Mouse (Mus musculus) neural tube, postnatal 0 days (tissue): ENCODE data around the gene Gm5726. TPM values are rescaled to one million over a fixed set of nuclear protein-coding genes. Genes with fewer than 3 reads are reported as not detected.

Experiments
- polyA plus RNA-seq: library from polyadenylated mRNA; unstranded; fragments of >200 nt; fragmentation: Nextera tagmentation; extraction: Ambion mirVana; gene quantifications from 2 replicates; pipeline ENCODE4 v1.2.1, GENCODE M21; 2015

Gene Gm5726
- polyA plus RNA-seq: not detected in 2 replicates

DNA sequence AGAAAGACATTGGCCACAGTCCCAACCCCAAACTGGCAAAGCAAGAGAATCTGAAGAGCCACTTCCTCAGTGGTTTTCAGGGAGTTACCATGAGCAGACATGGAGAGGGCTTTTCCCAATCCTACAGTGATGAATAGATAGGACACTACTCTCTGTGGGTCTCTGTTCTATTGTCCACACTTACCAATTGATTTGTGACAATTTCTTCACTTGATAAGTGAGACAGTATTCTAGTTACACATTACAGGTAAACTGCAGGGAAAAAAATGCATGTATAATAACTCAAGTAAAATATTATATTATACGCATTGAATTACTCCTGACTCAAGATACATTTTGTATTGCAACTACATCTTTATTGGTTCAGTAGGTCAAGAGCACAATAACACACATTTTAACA is at the start of gene Gm5726:
Gene Gm5726 (minus strand): TSS at position 101 of the 400 bp plus-strand sequence.

DNA sequence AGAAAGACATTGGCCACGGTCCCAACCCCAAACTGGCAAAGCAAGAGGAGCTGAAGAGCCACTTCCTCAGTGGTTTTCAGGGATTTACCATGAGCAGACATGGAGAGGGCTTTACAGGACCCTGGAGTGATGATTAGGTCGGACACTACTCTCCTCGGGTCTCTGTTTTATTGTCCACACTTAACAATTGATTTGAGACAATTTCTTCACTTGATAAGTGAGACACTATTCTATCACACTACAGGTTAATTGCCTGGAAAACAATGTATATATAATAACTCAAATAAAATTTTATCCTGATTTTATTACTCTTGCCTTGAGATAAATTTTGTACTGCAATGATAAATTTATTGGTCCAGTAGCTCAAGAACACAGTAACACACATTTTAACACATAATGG is 30.6 kb upstream of the Gm5726 start, which contains the start of gene Gm4141:
Gene Gm4141 (minus strand): TSS at position 101 of the 400 bp plus-strand sequence.

DNA sequence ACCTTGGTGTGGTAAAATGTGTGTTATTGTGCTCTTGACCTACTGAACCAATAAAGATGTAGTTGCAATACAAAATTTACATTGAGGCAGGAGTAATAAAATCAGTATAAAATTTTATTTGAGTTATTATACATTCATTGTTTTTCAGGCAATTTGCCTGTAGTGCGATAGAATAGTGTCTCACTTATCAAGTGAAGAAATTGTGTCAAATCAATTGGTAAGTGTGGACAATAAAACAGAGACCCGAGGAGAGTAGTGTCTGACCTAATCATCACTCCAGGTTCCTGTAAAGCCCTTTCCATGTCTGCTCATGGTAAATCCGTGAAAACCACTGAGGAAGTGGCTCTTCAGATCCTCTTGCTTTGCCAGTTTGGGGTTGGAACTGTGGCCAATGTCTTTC is 12.0 kb downstream of the Gm5726 start, which contains the start of gene Vmn1r104:
Gene Vmn1r104 (plus strand): TSS at position 301 of the 400 bp plus-strand sequence.

DNA sequence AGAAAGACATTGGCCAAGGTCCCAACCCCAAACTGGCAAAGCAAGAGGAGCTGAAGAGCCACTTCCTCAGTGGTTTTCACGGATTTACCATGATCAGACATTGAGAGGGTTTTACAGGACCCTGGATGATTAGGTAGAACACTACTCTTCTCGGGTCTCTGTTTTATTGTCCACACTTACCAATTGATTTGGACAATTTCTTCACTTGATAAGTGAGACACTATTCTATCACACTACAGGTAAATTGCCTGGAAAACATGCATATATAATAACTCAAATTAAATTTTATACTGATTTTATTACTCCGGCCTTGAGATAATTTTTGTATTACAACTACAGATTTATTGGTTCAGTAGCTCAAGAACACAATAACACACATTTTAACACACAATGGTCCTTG is 35.1 kb downstream of the Gm5726 start, which contains the start of gene Vmn1r103:
Gene Vmn1r103 (minus strand): TSS at position 101 of the 400 bp plus-strand sequence.

Other genes with a start within 250 kb of the Gm5726 start
- gene Gm4133, start 211.7 kb downstream of the Gm5726 start, polyA plus RNA-seq: not detected in 2 replicates
- not detected in 2 replicates for gene Gm5728, start 170.3 kb downstream of the Gm5726 start, polyA plus RNA-seq
- not detected in 2 replicates for gene Vmn1r100, start 127.8 kb downstream of the Gm5726 start, polyA plus RNA-seq
- gene Vmn1r101, start 103.2 kb downstream of the Gm5726 start, polyA plus RNA-seq: not detected in 2 replicates
- gene Gm10670, start 70.8 kb downstream of the Gm5726 start, polyA plus RNA-seq: not detected in 2 replicates
- gene Vmn1r103, start 35.2 kb downstream of the Gm5726 start, polyA plus RNA-seq: not detected in 2 replicates
- gene Vmn1r104, start 11.9 kb downstream of the Gm5726 start, polyA plus RNA-seq: not detected in 2 replicates
- not detected in 2 replicates for gene Gm4141, start 30.5 kb upstream of the Gm5726 start, polyA plus RNA-seq
- gene Gm4513, start 53.3 kb upstream of the Gm5726 start, polyA plus RNA-seq: not detected in 2 replicates
- gene Vmn1r107, start 123.2 kb upstream of the Gm5726 start, polyA plus RNA-seq: not detected in 2 replicates
- not detected in 2 replicates for gene Vmn1r111, start 157.5 kb upstream of the Gm5726 start, polyA plus RNA-seq
- not detected in 2 replicates for gene Gm10668, start 184.9 kb upstream of the Gm5726 start, polyA plus RNA-seq
- gene Vmn1r112, start 225.4 kb upstream of the Gm5726 start, polyA plus RNA-seq: not detected in 2 replicates
- not detected in 2 replicates for gene Vmn1r113, start 241.5 kb upstream of the Gm5726 start, polyA plus RNA-seq